Mouse (Mus musculus): Measurements from ENCODE around the gene Ackr3. TPM values are rescaled to one million over a fixed set of nuclear protein-coding genes. Genes with fewer than 3 reads are reported as not detected.

Gene Ackr3
- total RNA-seq, 2 experiments from 2014 or later = 13.7 to 17.8 TPM

DNA sequence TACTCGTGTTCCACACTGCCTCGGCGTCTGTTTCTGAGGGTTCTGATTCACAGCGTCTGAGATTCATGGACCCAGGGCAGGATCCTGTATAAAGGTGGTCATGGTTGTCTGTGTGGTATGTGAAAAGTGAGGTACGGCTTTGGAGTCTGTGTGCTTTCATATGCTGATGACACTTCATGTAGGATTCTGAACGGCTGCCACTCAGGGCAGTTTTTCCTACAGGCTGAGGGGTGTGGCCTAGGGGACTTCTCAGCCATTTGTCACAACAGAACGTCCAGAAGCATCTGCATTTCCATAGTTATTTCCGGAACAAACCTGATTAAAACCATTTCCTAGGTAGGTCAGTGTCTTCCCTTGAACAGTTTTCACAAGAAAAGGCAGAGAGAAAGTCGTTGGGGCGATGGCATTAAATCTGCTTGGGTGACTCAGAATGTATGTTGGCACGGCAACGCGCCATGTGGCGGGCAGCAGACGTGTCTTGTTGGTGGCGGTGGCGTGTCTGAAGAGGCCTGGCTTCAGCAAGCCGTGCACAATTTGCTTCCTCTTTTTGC is 18.1 kb downstream of the Ackr3 start:
- peak overlapping the region; percentile 76 for H3K27ac ChIP-seq
- TF ChIP-seq CTCF (conservative IDR thresholded peaks at IDR 0.05) = no peak
- peak; percentile 75 to 78 for DNase-seq (ENCODE audit: low spot score in 2 of 2)
- no peak overlapping the region; the same call in 1 of the 2 replicates for H3K4me3 ChIP-seq

GRCm38 (mm10) chr1:90222427-90222901 is 18.7 kb downstream of the Ackr3 start:
- no peak for TF ChIP-seq CTCF (conservative IDR thresholded peaks at IDR 0.05)
- H3K27ac ChIP-seq = peak overlapping the region; percentile 76
- H3K4me3 ChIP-seq = no peak overlapping the region; the same call in 1 of the 2 replicates
- no peak for DNase-seq (ENCODE audit: low spot score in 2 of 2)

DNA sequence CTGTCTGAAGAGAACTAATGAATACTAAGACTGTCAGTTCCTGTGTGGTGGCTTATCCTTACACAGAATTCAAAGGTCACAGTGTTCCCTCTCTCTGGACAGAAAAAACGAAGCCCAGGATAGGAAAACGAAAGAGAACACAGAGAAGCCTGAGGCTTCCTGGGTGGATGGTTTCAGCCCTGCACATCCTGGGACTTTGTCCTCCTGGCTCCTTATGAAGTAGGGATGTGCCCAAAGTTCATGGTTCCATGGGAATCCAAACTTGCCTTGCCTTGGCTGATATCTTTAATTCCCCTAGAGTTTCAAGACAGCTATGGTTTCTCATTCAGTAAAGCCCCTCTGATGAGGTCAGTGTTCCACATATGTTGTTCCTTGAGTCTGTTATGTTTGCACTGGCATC is 19.2 kb downstream of the Ackr3 start:
- Histone ChIP-seq H3K4me3 (no peak overlapping the region), H3K27ac (0 out of 2 replicates have a peak overlapping the region, but pooled peaks have one; percentile 23)
- no peak for TF ChIP-seq CTCF (conservative IDR thresholded peaks at IDR 0.05)
- no peak for DNase-seq (ENCODE audit: low spot score in 2 of 2)

- TF ChIP-seq CTCF (conservative IDR thresholded peaks at IDR 0.05) = no peak
- no peak overlapping the region for H3K4me3 ChIP-seq
- no peak for DNase-seq (ENCODE audit: low spot score in 2 of 2)
- no peak overlapping the region for H3K27ac ChIP-seq
Measured at GRCm38 (mm10) chr1:90225603-90226254, 21.9 kb downstream of the Ackr3 start.

GRCm38 (mm10) chr1:90227684-90228322 is 24.0 kb downstream of the Ackr3 start:
- no peak for TF ChIP-seq CTCF (conservative IDR thresholded peaks at IDR 0.05)
- no peak for DNase-seq (ENCODE audit: low spot score in 2 of 2)
- no peak overlapping the region for H3K4me3 ChIP-seq
- no peak overlapping the region for H3K27ac ChIP-seq

- H3K27ac ChIP-seq = no peak overlapping the region
Measured at GRCm38 (mm10) chr1:90228323-90228697, 24.5 kb downstream of the Ackr3 start.

GRCm38 (mm10) chr1:90230611-90231010 is 26.8 kb downstream of the Ackr3 start:
- no peak for DNase-seq (ENCODE audit: low spot score in 2 of 2)
- no peak for TF ChIP-seq CTCF (conservative IDR thresholded peaks at IDR 0.05)
- no peak overlapping the region for H3K27ac ChIP-seq
- no peak overlapping the region for H3K4me3 ChIP-seq

More at GRCm38 (mm10) chr1:90228323-90228697, 24.5 kb downstream of the Ackr3 start:
- H3K4me3 ChIP-seq = no peak overlapping the region
- TF ChIP-seq CTCF (conservative IDR thresholded peaks at IDR 0.05) = no peak
- DNase-seq (ENCODE audit: low spot score in 2 of 2) = no peak

GRCm38 (mm10) chr1:90231591-90232490 is 28.1 kb downstream of the Ackr3 start:
- Histone ChIP-seq H3K27ac (no peak overlapping the region), H3K4me3 (no peak overlapping the region)
- no peak for DNase-seq (ENCODE audit: low spot score in 2 of 2)
- no peak for TF ChIP-seq CTCF (conservative IDR thresholded peaks at IDR 0.05)

GRCm38 (mm10) chr1:90232491-90232885 is 28.7 kb downstream of the Ackr3 start:
- no peak for TF ChIP-seq CTCF (conservative IDR thresholded peaks at IDR 0.05)
- H3K27ac ChIP-seq = no peak overlapping the region
- DNase-seq (ENCODE audit: low spot score in 2 of 2) = no peak
- H3K4me3 ChIP-seq = no peak overlapping the region

DNA sequence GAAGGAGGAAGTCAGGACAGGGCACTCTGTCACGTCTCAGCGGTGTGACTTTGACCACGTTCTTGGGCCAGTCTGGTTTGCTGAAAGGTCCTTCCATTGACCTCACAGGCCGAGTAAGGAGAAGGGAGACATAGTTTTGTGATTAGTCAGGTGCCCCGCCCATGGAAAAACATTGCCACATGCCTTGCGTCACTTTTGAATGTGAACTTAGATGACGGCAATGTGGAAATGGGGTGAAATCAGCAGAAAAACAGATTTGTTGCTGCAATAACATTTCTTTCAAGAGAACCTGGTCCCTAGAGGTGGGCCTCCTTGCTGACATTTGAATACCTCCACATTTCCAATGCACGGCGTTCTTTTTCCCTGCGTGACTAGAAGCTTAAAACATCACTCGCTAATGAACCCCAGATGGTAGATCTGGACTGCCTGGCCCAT is 30.9 kb downstream of the Ackr3 start:
- Histone ChIP-seq H3K27ac (no peak overlapping the region), H3K4me3 (no peak overlapping the region)
- TF ChIP-seq CTCF (conservative IDR thresholded peaks at IDR 0.05) = no peak
- no peak for DNase-seq (ENCODE audit: low spot score in 2 of 2)

GRCm38 (mm10) chr1:90236640-90237039 is 32.9 kb downstream of the Ackr3 start:
- Histone ChIP-seq H3K27ac (no peak overlapping the region), H3K4me3 (no peak overlapping the region)
- TF ChIP-seq CTCF (conservative IDR thresholded peaks at IDR 0.05) = no peak
- DNase-seq (ENCODE audit: low spot score in 2 of 2) = no peak

DNA sequence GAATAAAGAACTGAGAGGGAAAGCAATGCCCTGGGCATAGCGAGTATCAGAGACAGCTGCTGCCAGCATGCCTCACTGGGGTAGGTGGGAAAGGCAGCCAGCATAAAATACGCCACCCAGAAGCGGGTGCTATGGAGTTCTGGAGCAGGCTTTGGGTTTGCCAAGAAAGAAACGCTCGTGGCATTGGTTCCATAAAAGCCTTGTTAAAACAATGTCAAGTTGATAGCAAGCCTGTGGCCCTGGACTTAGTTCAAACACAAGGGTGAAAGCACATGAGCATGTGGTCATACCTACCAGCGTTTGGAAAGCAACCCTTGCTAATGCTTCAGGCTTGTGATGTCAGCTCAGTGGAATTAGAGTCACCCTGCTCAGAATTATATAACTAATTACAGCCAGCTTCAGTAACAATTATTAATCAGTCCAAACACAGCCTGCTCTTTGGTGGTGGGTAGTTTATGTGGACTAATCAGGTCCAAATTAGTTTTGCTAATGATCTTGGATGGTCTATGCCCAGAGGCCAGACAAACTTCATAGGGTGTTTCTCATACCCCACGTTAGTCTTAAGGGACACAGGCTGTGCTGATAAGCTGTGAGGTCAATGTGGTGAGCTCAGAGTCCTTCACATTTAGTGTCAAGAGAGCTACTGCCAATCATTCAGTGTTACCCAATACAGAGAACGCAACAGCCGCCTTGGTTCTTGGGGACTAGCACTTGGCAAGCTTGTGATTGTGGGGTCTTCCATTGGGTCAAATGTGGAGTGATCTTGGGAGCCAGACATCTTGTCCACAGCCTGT is 34.5 kb downstream of the Ackr3 start:
- H3K27ac ChIP-seq = peak overlapping the region; percentile 21; the same call in 1 of the 2 replicates
- H3K4me3 ChIP-seq = no peak overlapping the region
- peak in 1 of 2 experiments; percentile 28 for DNase-seq (ENCODE audit: low spot score in 2 of 2)
- TF ChIP-seq CTCF (conservative IDR thresholded peaks at IDR 0.05) = no peak
